Mouse (Mus musculus): ENCODE results near the gene Hcn2. TPM values are rescaled to one million over a fixed set of nuclear protein-coding genes. Genes with fewer than 3 reads are reported as not detected.

Gene Hcn2
- polyA plus RNA-seq, 1 experiment from 2014 or later, result not detected

DNA sequence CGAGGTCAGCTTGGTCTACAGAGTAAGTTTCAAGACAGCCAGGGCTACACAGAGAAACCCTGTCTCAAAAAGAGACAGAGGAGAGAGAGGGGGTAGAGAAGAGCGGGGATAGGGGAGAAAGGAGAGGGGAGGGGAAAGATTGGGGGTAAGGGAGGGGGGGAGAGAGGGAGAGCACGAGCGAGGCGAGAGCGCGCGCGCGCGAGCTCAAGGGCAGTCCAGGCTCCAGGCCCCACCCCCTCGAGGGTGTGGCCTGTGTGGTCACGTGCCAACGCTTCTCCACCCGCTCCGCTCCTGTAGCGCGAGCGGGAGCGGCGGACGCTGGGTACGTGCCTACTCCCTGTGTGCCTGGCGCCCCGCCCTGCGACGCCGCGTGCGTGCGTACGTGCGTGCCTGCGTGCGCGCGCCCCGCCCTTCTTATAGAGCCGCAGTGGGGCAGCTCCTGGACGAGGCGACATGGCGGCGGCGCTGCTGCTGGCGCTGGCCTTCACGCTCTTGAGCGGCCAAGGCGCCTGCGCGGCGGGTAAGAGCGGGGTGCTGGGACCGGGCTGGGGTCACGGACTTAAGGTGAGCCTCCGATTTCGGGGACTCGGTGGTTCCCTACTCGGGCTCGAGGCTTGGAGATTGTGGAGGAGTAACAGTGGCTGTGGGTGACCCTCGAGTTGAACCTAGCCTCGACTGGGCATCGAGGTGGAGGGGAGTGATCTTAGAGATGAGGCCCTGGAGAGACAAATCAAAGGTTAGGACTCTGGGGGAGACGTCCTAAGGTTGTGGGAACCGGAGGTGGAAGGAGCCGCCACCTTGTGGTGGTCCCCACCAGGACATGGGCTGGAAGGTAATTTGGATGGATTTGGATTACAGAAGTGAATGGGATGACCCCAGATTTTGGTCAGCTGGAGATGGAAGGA is 12.1 kb upstream of the Hcn2 start, which contains the start of gene Bsg:
TSS of gene Bsg (plus strand) at position 427 of the 905 bp plus-strand sequence.
- WGBS, result under 1% methylated on average over 65 of the region's 65 CpGs
- H3K4me1 ChIP-seq (ENCODE audit: insufficient read depth), result peaks cover 9% of the 10 kb centered on the region
- H3K4me3 ChIP-seq (ENCODE audit: low read depth, low read length), result peak within 1 kb of the TSS; percentile 81

DNA sequence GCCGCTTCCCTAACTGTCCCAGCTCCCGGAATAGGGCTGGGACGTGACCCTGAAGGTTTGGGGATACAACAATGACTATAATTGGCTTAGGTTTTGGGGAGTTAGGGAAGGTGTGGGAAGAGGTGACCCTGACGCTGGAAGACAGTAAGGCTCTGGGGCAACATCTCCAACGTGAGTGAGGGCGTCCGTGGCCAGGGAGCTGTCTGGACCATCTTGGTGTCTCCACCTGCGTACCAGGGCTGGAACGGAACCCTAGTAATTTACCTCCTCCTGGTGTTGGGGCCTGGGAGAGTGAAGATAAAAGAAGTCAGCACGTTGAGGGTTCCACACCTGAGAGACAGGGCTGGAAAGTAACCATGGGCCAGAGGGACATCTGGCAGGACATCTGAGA is 11.5 kb upstream of the Hcn2 start:
- DNase-seq, result no peak
- Histone ChIP-seq H3K9ac (peak overlapping the region; percentile 94), H3K27me3 (ENCODE audit: insufficient read depth, low read length) (no peaks in the 10 kb centered on the region), H3K36me3 (ENCODE audit: insufficient read depth) (peaks cover 38% of the 10 kb centered on the region), H3K27ac (ENCODE audit: low read depth) (peak overlapping the region; percentile 88), H3K4me3 (ENCODE audit: low read depth, low read length) (peak overlapping the region; percentile 81), H3K4me2 (peak overlapping the region; percentile 77), H3K9me3 (ENCODE audit: low read depth, low read length) (no peaks in the 10 kb centered on the region), H3K4me1 (ENCODE audit: insufficient read depth) (peaks cover 9% of the 10 kb centered on the region)
- WGBS, result 2% methylated on average over 10 of the region's 10 CpGs
- ATAC-seq (ENCODE audit: insufficient read depth), result no peak
- TF ChIP-seq CTCF (IDR thresholded peaks at IDR 0.05; ENCODE audit: low read depth), result no peak

More for the DNA sequence above, 12.1 kb upstream of the Hcn2 start, which contains the start of gene Bsg:
- Histone ChIP-seq H3K27me3 (ENCODE audit: insufficient read depth, low read length) (no peaks in the 10 kb centered on the region), H3K4me2 (peak within 1 kb of the TSS; percentile 77), H3K9ac (peak within 1 kb of the TSS; percentile 94), H3K9me3 (ENCODE audit: low read depth, low read length) (no peaks in the 10 kb centered on the region), H3K27ac (ENCODE audit: low read depth) (peak within 1 kb of the TSS; percentile 88), H3K36me3 (ENCODE audit: insufficient read depth) (peaks cover 32% of the 10 kb centered on the region)
- peak; percentile 74 for TF ChIP-seq CTCF (IDR thresholded peaks at IDR 0.05; ENCODE audit: low read depth)
- ATAC-seq (ENCODE audit: insufficient read depth) (peak; percentile 95), DNase-seq (peak; percentile 100)

DNA sequence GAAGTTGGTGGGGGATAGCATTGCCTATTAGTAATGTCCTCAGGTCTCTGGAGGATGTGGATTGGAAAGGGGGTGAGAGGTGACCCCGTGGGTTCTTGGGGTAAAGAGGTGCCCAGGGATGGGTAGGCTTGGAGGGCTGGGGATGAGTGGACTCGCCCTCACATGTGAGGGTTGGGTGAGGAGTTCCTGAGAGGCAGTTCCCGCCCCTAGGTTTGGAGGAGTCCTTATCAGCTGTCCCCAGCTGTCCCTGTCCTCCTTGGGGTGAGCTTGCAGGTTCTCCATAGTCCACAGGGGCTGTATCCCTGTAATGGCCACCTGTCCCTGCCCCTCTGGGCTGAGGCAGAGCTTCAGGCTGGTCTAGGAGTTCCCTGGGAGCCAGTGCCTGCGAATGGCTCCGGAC is 10.5 kb upstream of the Hcn2 start:
- no peak for TF ChIP-seq CTCF (IDR thresholded peaks at IDR 0.05; ENCODE audit: low read depth)
- no peak for DNase-seq

DNA sequence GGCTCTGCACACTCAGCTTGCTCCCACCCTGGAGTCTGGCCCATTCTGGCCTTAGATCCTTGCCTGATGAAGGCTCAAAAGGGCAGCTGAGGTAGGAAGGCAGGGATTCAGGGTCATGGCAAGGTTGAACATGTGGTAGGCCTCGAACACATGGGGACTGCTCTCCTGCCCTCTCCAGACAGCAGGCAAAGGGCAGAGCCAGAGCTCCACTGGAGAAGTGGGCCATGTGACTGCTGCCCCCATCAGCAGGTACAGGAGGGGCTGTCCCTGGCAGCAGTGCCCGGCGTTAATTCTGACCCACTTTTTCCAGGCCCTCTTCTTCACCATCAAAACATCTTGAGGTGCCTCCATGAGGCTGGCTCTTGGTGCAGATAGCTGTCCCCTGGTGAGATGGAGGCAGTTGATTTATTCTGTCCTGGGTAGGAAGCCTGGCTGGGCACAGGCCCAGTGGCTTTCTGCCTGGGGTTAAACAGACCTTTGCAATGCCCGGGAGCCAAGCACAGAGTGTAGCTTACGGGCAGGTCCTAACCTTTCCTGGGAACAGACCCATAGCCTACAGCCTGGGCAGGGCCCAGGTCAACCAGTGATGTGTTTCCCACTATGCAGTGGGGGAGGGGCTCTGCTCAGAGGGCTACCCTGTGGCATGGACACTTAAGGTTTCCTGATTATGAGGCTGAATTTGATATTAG is 9.9 kb upstream of the Hcn2 start:
- Histone ChIP-seq H3K4me2 (peak overlapping the region; percentile 77), H3K4me3 (ENCODE audit: low read depth, low read length) (peak overlapping the region; percentile 81), H3K4me1 (ENCODE audit: insufficient read depth) (peaks cover 6% of the 10 kb centered on the region), H3K27ac (ENCODE audit: low read depth) (no peak overlapping the region; the same call in 1 of the 2 replicates), H3K27me3 (ENCODE audit: insufficient read depth, low read length) (no peaks in the 10 kb centered on the region), H3K9ac (peak overlapping the region; percentile 94), H3K9me3 (ENCODE audit: low read depth, low read length) (no peaks in the 10 kb centered on the region), H3K36me3 (ENCODE audit: insufficient read depth) (peaks cover 54% of the 10 kb centered on the region)
- TF ChIP-seq CTCF (IDR thresholded peaks at IDR 0.05; ENCODE audit: low read depth), result no peak
- ATAC-seq (ENCODE audit: insufficient read depth) (no peak), DNase-seq (no peak)
- WGBS, result 73% methylated on average over 5 of the region's 5 CpGs

More for the DNA sequence above, 10.5 kb upstream of the Hcn2 start:
- WGBS, result 67% methylated on average over 5 of the region's 5 CpGs
- H3K27me3 ChIP-seq (ENCODE audit: insufficient read depth, low read length), result no peaks in the 10 kb centered on the region
- H3K9me3 ChIP-seq (ENCODE audit: low read depth, low read length), result no peaks in the 10 kb centered on the region
- peaks cover 48% of the 10 kb centered on the region for H3K36me3 ChIP-seq (ENCODE audit: insufficient read depth)
- ATAC-seq (ENCODE audit: insufficient read depth), result no peak
- peak overlapping the region; percentile 81 for H3K4me3 ChIP-seq (ENCODE audit: low read depth, low read length)
- H3K4me1 ChIP-seq (ENCODE audit: insufficient read depth), result peaks cover 8% of the 10 kb centered on the region
- peak overlapping the region; percentile 30; the same call in 1 of the 2 replicates for H3K27ac ChIP-seq (ENCODE audit: low read depth)
- peak overlapping the region; percentile 94 for H3K9ac ChIP-seq
- peak overlapping the region; percentile 77 for H3K4me2 ChIP-seq

DNA sequence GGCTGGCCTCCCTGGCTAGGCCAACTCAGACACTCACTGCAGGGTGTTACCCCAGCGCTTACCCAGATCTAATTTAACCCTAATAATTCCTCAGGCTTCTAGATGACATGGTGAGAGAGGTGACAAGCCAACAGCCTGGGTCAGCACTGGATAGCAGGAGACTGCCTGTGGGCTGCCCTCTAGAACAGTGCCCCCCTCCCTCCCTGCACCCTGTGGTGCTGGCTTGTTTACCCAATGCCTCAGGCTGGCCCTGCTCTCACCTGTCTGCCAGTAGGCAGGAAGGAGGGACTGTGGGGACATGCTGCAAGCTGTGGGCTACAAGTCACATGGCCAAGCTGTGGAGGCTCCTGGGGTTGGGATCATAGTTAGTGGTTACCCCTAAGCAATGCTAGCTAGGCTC is 9.3 kb upstream of the Hcn2 start:
- Histone ChIP-seq H3K4me1 (ENCODE audit: insufficient read depth) (peaks cover 6% of the 10 kb centered on the region), H3K27me3 (ENCODE audit: insufficient read depth, low read length) (no peaks in the 10 kb centered on the region), H3K9ac (no peak overlapping the region), H3K27ac (ENCODE audit: low read depth) (no peak overlapping the region), H3K4me3 (ENCODE audit: low read depth, low read length) (peak overlapping the region; percentile 81; the same call in 1 of the 2 replicates), H3K9me3 (ENCODE audit: low read depth, low read length) (no peaks in the 10 kb centered on the region), H3K4me2 (peak overlapping the region; percentile 77), H3K36me3 (ENCODE audit: insufficient read depth) (peaks cover 60% of the 10 kb centered on the region)
- ATAC-seq (ENCODE audit: insufficient read depth), result no peak
- DNase-seq, result no peak
- WGBS, result 75% methylated on average over 1 of the region's 1 CpGs
- no peak for TF ChIP-seq CTCF (IDR thresholded peaks at IDR 0.05; ENCODE audit: low read depth)

DNA sequence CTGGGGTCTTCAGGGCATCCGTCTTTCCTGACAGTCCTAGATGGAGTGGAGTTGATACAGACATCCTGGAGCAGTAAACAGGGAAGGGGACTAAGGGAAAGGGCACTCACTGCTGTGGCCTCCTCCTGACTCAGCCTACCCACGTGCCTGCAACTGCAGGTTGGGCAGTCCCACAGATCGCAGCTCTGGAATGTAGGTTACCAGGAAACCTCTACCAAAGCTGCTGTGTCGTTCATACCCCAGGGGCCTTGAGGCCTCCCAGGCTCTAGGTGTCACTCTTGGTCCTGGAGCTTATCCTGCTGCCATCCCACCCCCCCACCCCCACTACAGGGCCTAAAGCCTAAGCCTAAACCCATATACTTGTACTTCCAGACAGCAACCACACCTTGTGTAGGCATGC is 8.7 kb upstream of the Hcn2 start:
- H3K27ac ChIP-seq (ENCODE audit: low read depth), result no peak overlapping the region
- WGBS, result 47% methylated on average over 4 of the region's 4 CpGs
- H3K36me3 ChIP-seq (ENCODE audit: insufficient read depth), result peaks cover 62% of the 10 kb centered on the region
- TF ChIP-seq CTCF (IDR thresholded peaks at IDR 0.05; ENCODE audit: low read depth), result no peak
- peaks cover 6% of the 10 kb centered on the region for H3K4me1 ChIP-seq (ENCODE audit: insufficient read depth)
- no peak for ATAC-seq (ENCODE audit: insufficient read depth)
- no peaks in the 10 kb centered on the region for H3K9me3 ChIP-seq (ENCODE audit: low read depth, low read length)
- no peak overlapping the region for H3K4me3 ChIP-seq (ENCODE audit: low read depth, low read length)
- DNase-seq, result no peak
- H3K9ac ChIP-seq, result no peak overlapping the region
- H3K27me3 ChIP-seq (ENCODE audit: insufficient read depth, low read length), result no peaks in the 10 kb centered on the region
- H3K4me2 ChIP-seq, result peak overlapping the region; percentile 77

DNA sequence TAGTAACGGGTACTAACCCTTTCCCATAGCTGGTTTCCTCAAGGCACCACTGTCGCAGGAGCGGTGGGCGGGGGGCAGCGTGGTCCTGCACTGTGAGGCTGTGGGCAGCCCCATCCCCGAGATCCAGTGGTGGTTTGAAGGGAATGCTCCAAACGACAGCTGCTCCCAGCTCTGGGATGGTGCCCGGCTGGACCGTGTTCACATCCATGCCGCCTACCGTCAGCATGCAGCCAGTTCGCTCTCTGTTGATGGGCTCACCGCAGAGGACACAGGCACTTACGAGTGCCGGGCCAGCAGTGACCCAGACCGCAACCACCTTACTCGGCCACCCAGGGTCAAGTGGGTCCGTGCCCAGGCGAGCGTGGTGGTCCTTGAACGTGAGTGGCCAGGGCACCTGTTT is 7.8 kb upstream of the Hcn2 start:
- Histone ChIP-seq H3K27ac (ENCODE audit: low read depth) (no peak overlapping the region), H3K9me3 (ENCODE audit: low read depth, low read length) (no peaks in the 10 kb centered on the region), H3K36me3 (ENCODE audit: insufficient read depth) (peaks cover 62% of the 10 kb centered on the region), H3K4me3 (ENCODE audit: low read depth, low read length) (no peak overlapping the region), H3K27me3 (ENCODE audit: insufficient read depth, low read length) (no peaks in the 10 kb centered on the region), H3K9ac (no peak overlapping the region), H3K4me2 (0 out of 2 replicates have a peak overlapping the region, but pooled peaks have one; percentile 1), H3K4me1 (ENCODE audit: insufficient read depth) (peaks cover 6% of the 10 kb centered on the region)
- DNase-seq (no peak), ATAC-seq (ENCODE audit: insufficient read depth) (no peak)
- WGBS, result 83% methylated on average over 21 of the region's 21 CpGs
- TF ChIP-seq CTCF (IDR thresholded peaks at IDR 0.05; ENCODE audit: low read depth), result no peak
